9 mouse cellular contexts compared by ENCODE assay signal in genomic region chr7:70365401-70365811, GRCm38 (mm10). TPM values are rescaled to one million over a fixed set of nuclear protein-coding genes. Genes with fewer than 3 reads are reported as not detected.
DNase-seq lines count a peak whose midpoint lies in the region; ATAC-seq and TF ChIP-seq lines count a peak whose summit lies in the region.
"Had no signal": no experiment of that assay in that cellular context is flagged by ENCODE, and none has a peak within 500 bp of the region (broad histone marks: within the 10 kb centered on the region; RNA-seq: fewer than 3 reads in every experiment).

No protein-coding gene starts in this region.

- peak; percentile 47 for DNase-seq in gastrocnemius, adult 2 months
- no peak for DNase-seq in gastrocnemius, postnatal 25 days
- peak; percentile 46 for DNase-seq in ZHBTc4 (ENCODE audit: low read depth, low spot score)
- peak; percentile 71 for DNase-seq in forebrain, postnatal 0 days
- DNase-seq in frontal cortex, postnatal 36 days (ENCODE audit: low spot score in 2 of 2) = no peak

- no peak for ATAC-seq in forebrain, postnatal 0 days
- ATAC-seq in kidney, embryonic 14.5 days (ENCODE audit: low FRiP score, low TSS enrichment) = no peak
- no peak for ATAC-seq in midbrain, embryonic 15.5 days (replicated peaks)
- ATAC-seq in CD4-positive, CD25-positive, alpha-beta regulatory T cell, adult 4 months = no peak

- H3K27me3 ChIP-seq in forebrain, postnatal 0 days (ENCODE audit: insufficient read depth, low read length) = peaks cover 58% of the 10 kb centered on the region
- H3K27me3 ChIP-seq in kidney, embryonic 14.5 days (ENCODE audit: control insufficient read depth, insufficient read depth, low read length) = peaks cover 3% of the 10 kb centered on the region
- peaks cover 38% of the 10 kb centered on the region for H3K27me3 ChIP-seq in midbrain, embryonic 15.5 days (replicated peaks)
- H3K27me3 ChIP-seq: CH12.LX had no signal

- no peaks in the 10 kb centered on the region for H3K4me1 ChIP-seq in forebrain, postnatal 0 days (ENCODE audit: insufficient read depth)
- H3K4me1 ChIP-seq in kidney, embryonic 14.5 days (ENCODE audit: control insufficient read depth, insufficient read depth, low read length) = peaks cover 12% of the 10 kb centered on the region
- H3K4me1 ChIP-seq in midbrain, embryonic 15.5 days = peaks cover 19% of the 10 kb centered on the region

- H3K27ac ChIP-seq in gastrocnemius, adult 2 months = peak overlapping the region; percentile 94
- H3K27ac ChIP-seq in forebrain, postnatal 0 days (ENCODE audit: low read depth, low read length) = peak overlapping the region; percentile 80
- H3K27ac ChIP-seq in kidney, embryonic 14.5 days (ENCODE audit: low read depth, low read length) = peak overlapping the region; percentile 97
- peak overlapping the region; percentile 86 for H3K27ac ChIP-seq in midbrain, embryonic 15.5 days

- peak overlapping the region; percentile 41 for H3K4me2 ChIP-seq in forebrain, postnatal 0 days (ENCODE audit: low read depth)
- H3K4me2 ChIP-seq in kidney, embryonic 14.5 days (replicated peaks; ENCODE audit: low read depth, low read length) = peak overlapping the region; percentile 79
- H3K4me2 ChIP-seq in midbrain, embryonic 15.5 days = peak overlapping the region; percentile 49

- intact Hi-C loops in gastrocnemius, adult 2 months (cut with DNase I) = loop anchor here (10.0 kb wide), 1 partner anchor 1049 kb away; no protein-coding TSS in a partner anchor

- peak overlapping the region; percentile 94 for H3K4me3 ChIP-seq in gastrocnemius, adult 2 months
- peak overlapping the region; percentile 35 for H3K4me3 ChIP-seq in forebrain, postnatal 0 days (ENCODE audit: low read depth, low read length)
- peak overlapping the region; percentile 96 for H3K4me3 ChIP-seq in kidney, embryonic 14.5 days (ENCODE audit: low read length)
- peak overlapping the region; percentile 46 for H3K4me3 ChIP-seq in midbrain, embryonic 15.5 days

- no peak for TF ChIP-seq CTCF in gastrocnemius, adult 2 months (IDR thresholded peaks at IDR 0.05)
- TF ChIP-seq CTCF in forebrain, postnatal 0 days (IDR thresholded peaks at IDR 0.05; ENCODE audit: low read depth) = no peak

- no peaks in the 10 kb centered on the region for H3K36me3 ChIP-seq in forebrain, postnatal 0 days (ENCODE audit: insufficient read depth)
- H3K36me3 ChIP-seq in kidney, embryonic 14.5 days (ENCODE audit: control insufficient read depth, insufficient read depth, low read length) = no peaks in the 10 kb centered on the region; the same call in 1 of the 2 replicates
- no peaks in the 10 kb centered on the region for H3K36me3 ChIP-seq in midbrain, embryonic 15.5 days (replicated peaks)

- H3K9ac ChIP-seq in forebrain, postnatal 0 days = peak overlapping the region; percentile 52
- peak overlapping the region; percentile 100 for H3K9ac ChIP-seq in kidney, embryonic 14.5 days (ENCODE audit: low read depth, low read length)
- peak overlapping the region; percentile 56 for H3K9ac ChIP-seq in midbrain, embryonic 15.5 days

- WGBS in forebrain, postnatal 0 days = under 1% methylated on average over 17 of the region's 17 CpGs
- under 1% methylated on average over 17 of the region's 17 CpGs for WGBS in kidney, embryonic 14.5 days
- under 1% methylated on average over 17 of the region's 17 CpGs for WGBS in midbrain, embryonic 15.5 days

- H3K9me3 ChIP-seq in forebrain, postnatal 0 days (ENCODE audit: low read length) = no peaks in the 10 kb centered on the region
- no peaks in the 10 kb centered on the region for H3K9me3 ChIP-seq in kidney, embryonic 14.5 days (ENCODE audit: control insufficient read depth, low read length)
- no peaks in the 10 kb centered on the region for H3K9me3 ChIP-seq in midbrain, embryonic 15.5 days

RNA-seq across cellular contexts. Expression of gene Nr2f2, which starts 1.1 kb away (rescaled TPM):
- 10 to 100 TPM; 15.8 to 16.2 TPM for total RNA-seq in gastrocnemius, adult 2 months (2021)
- total RNA-seq in gastrocnemius, postnatal 25 days (2021) = 10 to 100 TPM; 15.1 to 21.7 TPM
- total RNA-seq in forebrain, postnatal 0 days (2014; rRNA removed) = 23.7 and 49.9 TPM in 2 replicates
- 46.4 and 92.8 TPM in 2 replicates for polyA plus RNA-seq in forebrain, postnatal 0 days (2015; fragmentation: Nextera tagmentation; extraction: Ambion mirVana)
- 310 and 320 TPM in 2 replicates for polyA plus RNA-seq in kidney, embryonic 14.5 days (2014; fragmentation: Nextera tagmentation; extraction: Ambion mirVana)
- polyA plus RNA-seq in midbrain, embryonic 15.5 days (2015; fragmentation: Nextera tagmentation; extraction: Ambion mirVana) = 84.8 and 98.4 TPM in 2 replicates
- not detected for polyA plus RNA-seq in CD4-positive, CD25-positive, alpha-beta regulatory T cell, adult 4 months (2017; shearing (Covaris generic))
- total RNA-seq: CH12.LX had no signal

Comparison
In these comparisons a context has a peak if more than half of its experiments do, and no peak if none do; other contexts are left out.
1. DNase-seq: peak in gastrocnemius, adult 2 months (single experiment), ZHBTc4 (single experiment) and forebrain, postnatal 0 days (single experiment); none in gastrocnemius, postnatal 25 days (single experiment) and frontal cortex, postnatal 36 days (0 of 2).
2. H3K4me3 ChIP-seq: peak in every context shown above with its lines; median percentile 96 in kidney, embryonic 14.5 days; 94 in gastrocnemius, adult 2 months; 46 in midbrain, embryonic 15.5 days; 35 in forebrain, postnatal 0 days.
3. RNA of gene Nr2f2, which starts 1.1 kb away (polyA plus RNA-seq): 310 to 320 TPM in kidney, embryonic 14.5 days, 84.8 to 98.4 TPM in midbrain, embryonic 15.5 days and 46.4 to 92.8 TPM in forebrain, postnatal 0 days; not detected in CD4-positive, CD25-positive, alpha-beta regulatory T cell, adult 4 months; every median in the first group is over 10 times any median in the second.
4. Peak in every context shown above with its lines, with median percentiles within 50 percentile points of each other: H3K27ac ChIP-seq, H3K4me2 ChIP-seq and H3K9ac ChIP-seq.